ENCODE assay signal across 15 mouse cellular contexts in the genomic region with DNA sequence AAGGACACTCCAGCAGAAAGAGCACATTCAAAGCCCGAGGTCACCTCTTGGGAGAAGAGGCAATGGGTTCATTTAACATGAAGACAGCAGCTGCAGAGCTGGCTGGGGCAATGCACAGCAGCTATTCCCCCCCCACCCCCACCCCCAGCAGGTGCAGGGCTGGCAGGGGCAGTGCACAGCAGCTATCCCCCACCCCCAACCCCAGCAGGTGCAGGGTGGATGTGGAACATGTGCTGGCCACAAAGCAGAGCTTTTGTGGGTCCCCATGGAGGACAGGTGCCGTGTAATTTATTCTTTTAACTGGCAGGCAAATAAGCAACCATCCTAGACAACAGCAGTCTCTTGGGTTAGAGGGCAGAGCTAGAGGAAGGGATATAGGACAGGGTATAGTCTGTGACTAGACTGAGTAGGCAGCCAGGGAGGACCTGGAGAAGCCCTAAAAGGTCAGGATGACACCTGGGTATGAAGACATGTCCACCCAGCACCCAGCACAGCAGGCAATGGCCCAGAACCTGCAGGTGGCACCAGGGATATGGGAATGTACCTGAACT. TPM values are rescaled to one million over a fixed set of nuclear protein-coding genes. Genes with fewer than 3 reads are reported as not detected.
DNase-seq lines count a peak whose midpoint lies in the region; ATAC-seq and TF ChIP-seq lines count a peak whose summit lies in the region.
"Had no signal": no experiment of that assay in that cellular context is flagged by ENCODE, and none has a peak within 500 bp of the region (broad histone marks: within the 10 kb centered on the region; RNA-seq: fewer than 3 reads in every experiment).

No protein-coding gene starts in this region.

- no peak overlapping the region for H3K9ac ChIP-seq in forebrain, embryonic 12.5 days
- H3K9ac ChIP-seq in embryonic facial prominence, embryonic 14.5 days (ENCODE audit: low read depth, low read length), result no peak overlapping the region
- no peak overlapping the region for H3K9ac ChIP-seq in limb, embryonic 14.5 days (ENCODE audit: low read depth, low read length, severe bottlenecking)
- H3K9ac ChIP-seq: liver, embryonic 15.5 days had no signal

- ATAC-seq in forebrain, embryonic 12.5 days (ENCODE audit: low FRiP score), result peak; percentile 72
- ATAC-seq in embryonic facial prominence, embryonic 14.5 days (ENCODE audit: low read depth), result peak; percentile 81
- peak; percentile 66 for ATAC-seq in limb, embryonic 14.5 days (ENCODE audit: low FRiP score, low read depth)
- ATAC-seq in monocyte, adult 5-6 weeks (replicated peaks; ENCODE audit: insufficient number of reproducible peaks, low FRiP score, low TSS enrichment, poor library complexity, severe bottlenecking), result no peak

- no peak for DNase-seq in forebrain, embryonic 10.5 days (ENCODE audit: extremely low spot score, low spot score)
- DNase-seq in embryonic facial prominence, embryonic 14.5 days (ENCODE audit: low spot score), result peak; percentile 52
- no peak for DNase-seq in limb, embryonic 14.5 days (ENCODE audit: low spot score)
- peak; percentile 75 to 84 for DNase-seq in thymus, adult 18-20 months
- DNase-seq in lung, postnatal 14 days, result no peak
- no peak for DNase-seq in urinary bladder, adult 18-20 months (ENCODE audit: low spot score in 2 of 2)
- DNase-seq: cerebellum, adult 8-10 months; gastrocnemius, postnatal 10 days; kidney, adult 11 months had no signal

- H3K4me3 ChIP-seq in forebrain, embryonic 12.5 days (replicated peaks), result no peak overlapping the region
- H3K4me3 ChIP-seq in forebrain, embryonic 10.5 days, result no peak overlapping the region
- no peak overlapping the region for H3K4me3 ChIP-seq in embryonic facial prominence, embryonic 14.5 days (ENCODE audit: low read depth, low read length)
- H3K4me3 ChIP-seq in limb, embryonic 14.5 days (replicated peaks; ENCODE audit: low read length), result no peak overlapping the region
- H3K4me3 ChIP-seq: liver, embryonic 15.5 days had no signal

- H3K4me2 ChIP-seq in forebrain, embryonic 12.5 days, result no peak overlapping the region
- no peak overlapping the region for H3K4me2 ChIP-seq in embryonic facial prominence, embryonic 14.5 days (ENCODE audit: low read depth, low read length)
- H3K4me2 ChIP-seq in limb, embryonic 14.5 days (replicated peaks; ENCODE audit: low read depth, low read length, severe bottlenecking), result no peak overlapping the region
- H3K4me2 ChIP-seq: liver, embryonic 15.5 days had no signal

- whole genome bisulfite sequencing in forebrain, embryonic 12.5 days, result 71% methylated on average over 2 of the region's 2 CpGs
- 86% methylated on average over 2 of the region's 2 CpGs for WGBS in forebrain, embryonic 10.5 days
- WGBS in embryonic facial prominence, embryonic 14.5 days, result 77% methylated on average over 2 of the region's 2 CpGs
- 88% methylated on average over 2 of the region's 2 CpGs for WGBS in limb, embryonic 14.5 days

- H3K4me1 ChIP-seq in forebrain, embryonic 12.5 days, result peaks cover 17% of the 10 kb centered on the region
- H3K4me1 ChIP-seq in forebrain, embryonic 10.5 days, result no peaks in the 10 kb centered on the region
- H3K4me1 ChIP-seq in embryonic facial prominence, embryonic 14.5 days (ENCODE audit: control insufficient read depth, insufficient read depth, low read length), result no peaks in the 10 kb centered on the region
- H3K4me1 ChIP-seq in limb, embryonic 14.5 days (ENCODE audit: control insufficient read depth, insufficient read depth, low read length), result no peaks in the 10 kb centered on the region

- H3K27me3 ChIP-seq in forebrain, embryonic 12.5 days, result no peaks in the 10 kb centered on the region
- no peaks in the 10 kb centered on the region for H3K27me3 ChIP-seq in forebrain, embryonic 10.5 days (ENCODE audit: poor library complexity, severe bottlenecking)
- no peaks in the 10 kb centered on the region for H3K27me3 ChIP-seq in embryonic facial prominence, embryonic 14.5 days (replicated peaks; ENCODE audit: control insufficient read depth, insufficient read depth, low read length)
- no peaks in the 10 kb centered on the region for H3K27me3 ChIP-seq in limb, embryonic 14.5 days (ENCODE audit: control insufficient read depth, insufficient read depth, low read length)
- H3K27me3 ChIP-seq: liver, embryonic 15.5 days had no signal

- H3K36me3 ChIP-seq in forebrain, embryonic 12.5 days (replicated peaks), result peaks cover 97% of the 10 kb centered on the region
- H3K36me3 ChIP-seq in forebrain, embryonic 10.5 days (replicated peaks), result peaks cover 100% of the 10 kb centered on the region
- peaks cover 88% of the 10 kb centered on the region for H3K36me3 ChIP-seq in embryonic facial prominence, embryonic 14.5 days (ENCODE audit: control insufficient read depth, insufficient read depth, low read length)
- H3K36me3 ChIP-seq in limb, embryonic 14.5 days (ENCODE audit: control insufficient read depth, insufficient read depth, low read length), result peaks cover 97% of the 10 kb centered on the region

- peak overlapping the region; percentile 53; the same call in 1 of the 2 replicates for H3K27ac ChIP-seq in forebrain, embryonic 12.5 days
- no peak overlapping the region for H3K27ac ChIP-seq in forebrain, embryonic 10.5 days
- H3K27ac ChIP-seq in embryonic facial prominence, embryonic 14.5 days (replicated peaks; ENCODE audit: low read depth, low read length), result no peak overlapping the region
- no peak overlapping the region for H3K27ac ChIP-seq in limb, embryonic 14.5 days (replicated peaks; ENCODE audit: low read depth, low read length)
- H3K27ac ChIP-seq: liver, embryonic 15.5 days; macrophage; stomach, postnatal 0 days had no signal

- TF ChIP-seq POLR2A in limb, embryonic 14.5 days (IDR thresholded peaks at IDR 0.05; ENCODE audit: borderline replicate concordance, extremely low read depth, insufficient read depth, insufficient read length), result no peak

- no peaks in the 10 kb centered on the region for H3K9me3 ChIP-seq in forebrain, embryonic 12.5 days
- no peaks in the 10 kb centered on the region for H3K9me3 ChIP-seq in forebrain, embryonic 10.5 days
- H3K9me3 ChIP-seq in embryonic facial prominence, embryonic 14.5 days (ENCODE audit: control insufficient read depth, low read length), result no peaks in the 10 kb centered on the region
- H3K9me3 ChIP-seq in limb, embryonic 14.5 days (ENCODE audit: control insufficient read depth, low read length), result no peaks in the 10 kb centered on the region
- H3K9me3 ChIP-seq: liver, embryonic 15.5 days had no signal

RNA-seq across cellular contexts. Expression of gene Podxl2, which starts 11.6 kb away (rescaled TPM):
- 248 and 258 TPM in 2 replicates for polyA plus RNA-seq in forebrain, embryonic 12.5 days (2016; fragmentation: Nextera tagmentation; extraction: Ambion mirVana)
- 44.7 and 52.8 TPM in 2 replicates for polyA plus RNA-seq in forebrain, embryonic 10.5 days (2016; fragmentation: Nextera tagmentation; extraction: Ambion mirVana)
- polyA plus RNA-seq in embryonic facial prominence, embryonic 14.5 days (2014; fragmentation: Nextera tagmentation; extraction: Ambion mirVana), result 83.4 and 95.9 TPM in 2 replicates
- polyA plus RNA-seq in limb, embryonic 14.5 days (2012; rRNA removed), result 192 and 242 TPM in 2 replicates
- polyA plus RNA-seq in limb, embryonic 14.5 days (2014; fragmentation: Nextera tagmentation; extraction: Ambion mirVana), result 96.2 and 97.2 TPM in 2 replicates
- total RNA-seq in monocyte, adult 5-6 weeks (2017), result not detected in 3 replicates
- total RNA-seq: MEL had no signal

RNA-seq across cellular contexts. Expression of gene Mcm2, which starts 12.1 kb away (rescaled TPM):
- polyA plus RNA-seq in forebrain, embryonic 12.5 days (2016; fragmentation: Nextera tagmentation; extraction: Ambion mirVana), result 200 and 211 TPM in 2 replicates
- polyA plus RNA-seq in forebrain, embryonic 10.5 days (2016; fragmentation: Nextera tagmentation; extraction: Ambion mirVana), result 305 and 322 TPM in 2 replicates
- polyA plus RNA-seq in embryonic facial prominence, embryonic 14.5 days (2014; fragmentation: Nextera tagmentation; extraction: Ambion mirVana), result 94.6 and 117 TPM in 2 replicates
- polyA plus RNA-seq in limb, embryonic 14.5 days (2012; rRNA removed), result 107 and 122 TPM in 2 replicates
- 108 and 111 TPM in 2 replicates for polyA plus RNA-seq in limb, embryonic 14.5 days (2014; fragmentation: Nextera tagmentation; extraction: Ambion mirVana)
- total RNA-seq in monocyte, adult 5-6 weeks (2017), result 10.9 to 27.9 TPM (median 20.2 TPM) in 3 replicates

RNA-seq across cellular contexts. Expression of gene Tpra1, which starts 15.6 kb away (rescaled TPM):
- 49.9 and 60.6 TPM in 2 replicates for polyA plus RNA-seq in forebrain, embryonic 12.5 days (2016; fragmentation: Nextera tagmentation; extraction: Ambion mirVana)
- polyA plus RNA-seq in forebrain, embryonic 10.5 days (2016; fragmentation: Nextera tagmentation; extraction: Ambion mirVana), result 47.9 and 51.5 TPM in 2 replicates
- polyA plus RNA-seq in embryonic facial prominence, embryonic 14.5 days (2014; fragmentation: Nextera tagmentation; extraction: Ambion mirVana), result 44.9 and 52.1 TPM in 2 replicates
- polyA plus RNA-seq in limb, embryonic 14.5 days (2012; rRNA removed), result 141 and 190 TPM in 2 replicates
- 62.2 and 65.7 TPM in 2 replicates for polyA plus RNA-seq in limb, embryonic 14.5 days (2014; fragmentation: Nextera tagmentation; extraction: Ambion mirVana)
- 24.4 to 70.1 TPM (median 35.2 TPM) in 3 replicates for total RNA-seq in monocyte, adult 5-6 weeks (2017)

RNA-seq across cellular contexts. Expression of gene Abtb1, which starts 44.7 kb away (rescaled TPM):
- polyA plus RNA-seq in forebrain, embryonic 12.5 days (2016; fragmentation: Nextera tagmentation; extraction: Ambion mirVana), result 23.0 and 23.5 TPM in 2 replicates
- 20.8 and 21.5 TPM in 2 replicates for polyA plus RNA-seq in forebrain, embryonic 10.5 days (2016; fragmentation: Nextera tagmentation; extraction: Ambion mirVana)
- 21.0 and 25.9 TPM in 2 replicates for polyA plus RNA-seq in embryonic facial prominence, embryonic 14.5 days (2014; fragmentation: Nextera tagmentation; extraction: Ambion mirVana)
- 50.8 and 60.5 TPM in 2 replicates for polyA plus RNA-seq in limb, embryonic 14.5 days (2012; rRNA removed)
- polyA plus RNA-seq in limb, embryonic 14.5 days (2014; fragmentation: Nextera tagmentation; extraction: Ambion mirVana), result 24.9 and 26.1 TPM in 2 replicates
- total RNA-seq in monocyte, adult 5-6 weeks (2017), result 32.9 to 52.6 TPM (median 51.6 TPM) in 3 replicates

Comparison
In these comparisons a context has a peak if more than half of its experiments do, and no peak if none do; other contexts are left out.
1. DNase-seq: peak in embryonic facial prominence, embryonic 14.5 days (single experiment) and thymus, adult 18-20 months (2 of 2); none in forebrain, embryonic 10.5 days (single experiment), limb, embryonic 14.5 days (single experiment), lung, postnatal 14 days (single experiment) and urinary bladder, adult 18-20 months (0 of 2).